Mouse (Mus musculus) CD4-positive helper T cell, adult 2 months (primary cell): Measurements from ENCODE around the gene Nup93.

Experiments
- DNase-seq: peaks from one replicate; pipeline ENCODE4 v3.0.0-alpha.2; 2012; ENCODE audit warnings: low read depth, missing footprints, low spot score

Gene Nup93

GRCm38 (mm10) chr8:94268359-94268890, 54.1 kb downstream of the Nup93 start:
- no peak for DNase-seq

- no peak for DNase-seq
Observed at GRCm38 (mm10) chr8:94270309-94270708, 55.9 kb downstream of the Nup93 start.

GRCm38 (mm10) chr8:94271102-94271501, 56.7 kb downstream of the Nup93 start:
- DNase-seq: no peak

GRCm38 (mm10) chr8:94272612-94273011, 58.2 kb downstream of the Nup93 start:
- no peak for DNase-seq

GRCm38 (mm10) chr8:94273289-94273850, 59.0 kb downstream of the Nup93 start:
- no peak for DNase-seq

- no peak for DNase-seq
Observed at GRCm38 (mm10) chr8:94274030-94274429, 59.7 kb downstream of the Nup93 start.

GRCm38 (mm10) chr8:94278295-94278694, 63.9 kb downstream of the Nup93 start:
- no peak for DNase-seq

- no peak for DNase-seq
Observed at GRCm38 (mm10) chr8:94280001-94280613, 65.7 kb downstream of the Nup93 start.

GRCm38 (mm10) chr8:94282453-94282985, 68.2 kb downstream of the Nup93 start:
- DNase-seq: no peak

- DNase-seq: no peak
Observed at GRCm38 (mm10) chr8:94284204-94284603, 69.8 kb downstream of the Nup93 start.

GRCm38 (mm10) chr8:94290606-94291005, 76.2 kb downstream of the Nup93 start:
- DNase-seq: no peak

GRCm38 (mm10) chr8:94292072-94292471, 77.7 kb downstream of the Nup93 start:
- DNase-seq: no peak

- no peak for DNase-seq
Observed at GRCm38 (mm10) chr8:94292626-94293025, 78.3 kb downstream of the Nup93 start.

GRCm38 (mm10) chr8:94295687-94296086, 81.3 kb downstream of the Nup93 start:
- DNase-seq: no peak

GRCm38 (mm10) chr8:94296312-94296991, 82.1 kb downstream of the Nup93 start:
- DNase-seq: no peak

GRCm38 (mm10) chr8:94297101-94297500, 82.7 kb downstream of the Nup93 start:
- no peak for DNase-seq

- DNase-seq: no peak
Observed at GRCm38 (mm10) chr8:94300809-94301208, 86.4 kb downstream of the Nup93 start.

GRCm38 (mm10) chr8:94304412-94304811, 90.0 kb downstream of the Nup93 start:
- DNase-seq: no peak

GRCm38 (mm10) chr8:94306989-94307513, 92.7 kb downstream of the Nup93 start:
- DNase-seq: no peak

GRCm38 (mm10) chr8:94307652-94308051, 93.3 kb downstream of the Nup93 start:
- no peak for DNase-seq

- DNase-seq: no peak
Observed at GRCm38 (mm10) chr8:94314069-94314468, 99.7 kb downstream of the Nup93 start.

GRCm38 (mm10) chr8:94317249-94317648, 102.9 kb downstream of the Nup93 start:
- DNase-seq: no peak
